Mouse (Mus musculus) ES-E14 (cell line): Measurements from ENCODE around the gene Ncor1.
"Not testable (repeated sequence)": the region's sequence is repeated elsewhere in the genome, so short reads cannot be mapped to it uniquely, and the experiment has no call there.

Experiments
- CHD2 ChIP-seq: IDR thresholded peaks from 2 replicates; pipeline ENCODE4 v1.6.1; 2014; ENCODE audit warnings: mild to moderate bottlenecking, low read depth, low read length, inconsistent platforms
- HCFC1 ChIP-seq: IDR thresholded peaks from 2 replicates; pipeline ENCODE4 v1.6.1; 2012; ENCODE audit warnings: low read length, inconsistent platforms, borderline replicate concordance; ENCODE audit not compliant: insufficient read depth
- MAFK ChIP-seq: IDR thresholded peaks from 2 replicates; pipeline ENCODE4 v1.6.1; 2014; ENCODE audit warnings: mild to moderate bottlenecking, low read depth, low read length, inconsistent platforms; ENCODE audit not compliant: insufficient read depth
- ZNF384 ChIP-seq: IDR thresholded peaks from 2 replicates; pipeline ENCODE4 v1.6.1; 2012; ENCODE audit warnings: low read depth, low read length, inconsistent platforms

DNA sequence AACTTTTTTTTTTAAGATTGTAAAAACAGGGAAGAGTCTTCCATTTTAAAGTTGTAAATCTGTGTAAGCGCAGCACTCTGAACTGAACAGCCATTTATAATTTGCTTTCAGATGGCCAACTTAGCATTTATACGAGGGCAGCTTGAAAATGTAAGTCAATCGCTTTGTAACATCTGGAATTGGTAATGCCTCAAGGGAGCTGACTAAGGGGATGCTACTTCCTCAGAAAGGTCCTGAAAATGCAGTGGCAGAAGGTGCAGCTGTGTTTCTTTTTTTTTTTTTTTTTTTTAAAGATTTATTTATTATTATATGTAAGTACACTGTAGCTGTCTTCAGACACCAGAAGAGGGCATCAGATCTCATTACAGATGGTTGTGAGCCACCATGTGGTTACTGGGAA is 174.3 kb downstream of the Ncor1 start:
- TF ChIP-seq ZNF384, MAFK, HCFC1, CHD2: not testable (repeated sequence)
